Mouse (Mus musculus) heart, postnatal 0 days (tissue): ENCODE measurements around the gene Baiap2.

Source experiments
- CTCF ChIP-seq: IDR thresholded peaks from 2 replicates; pipeline ENCODE4 v1.5.1; 2016; ENCODE audit warnings: antibody characterized with exemption, control low read depth, low read depth
- EP300 ChIP-seq: IDR thresholded peaks from 2 replicates; pipeline ENCODE4 v1.6.1; 2016; ENCODE audit warnings: antibody characterized with exemption, low read depth

- TF ChIP-seq EP300 (no peak), CTCF (no peak)
These were observed 6.1 kb upstream of the Baiap2 start for GRCm38 (mm10) chr11:119936456-119936855.
